Mouse (Mus musculus): Measurements from ENCODE around the gene Myh13.

DNA sequence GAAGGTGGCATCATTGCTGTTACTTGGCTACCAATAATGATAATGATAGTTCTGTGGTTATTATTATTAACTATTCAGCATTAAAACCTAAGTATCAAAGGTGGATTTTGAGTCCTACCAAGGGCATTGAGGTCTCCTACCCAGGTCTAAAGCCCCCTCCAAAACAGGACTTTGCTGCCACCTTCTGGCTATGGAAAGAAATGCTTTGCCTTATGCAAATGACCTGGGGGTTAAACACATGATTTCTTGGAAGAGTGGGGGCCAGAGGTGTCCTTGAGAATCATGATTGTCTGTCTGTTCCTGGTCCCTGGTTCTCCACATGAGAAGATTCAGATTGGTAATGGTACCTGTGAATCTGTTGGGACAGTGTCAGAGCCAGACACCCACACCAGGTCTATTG, 54.9 kb downstream of the Myh13 start:
- TF ChIP-seq CTCF (IDR thresholded peaks at IDR 0.05; ENCODE audit: low read depth) (peak; percentile 58), EP300 (IDR thresholded peaks at IDR 0.05; ENCODE audit: low read depth) (no peak)
